Mouse (Mus musculus): ENCODE results near the gene 1110004F10Rik. TPM values are rescaled to one million over a fixed set of nuclear protein-coding genes. Genes with fewer than 3 reads are reported as not detected.

1110004F10Rik gene
- polyA plus RNA-seq, 1 experiment, result 50.4 TPM

GRCm38 (mm10) chr7:116132078-116132477 is 92.9 kb downstream of the 1110004F10Rik start:
- DNase-seq, result peak; percentile 64
- 7% methylated on average over 5 of the region's 5 CpGs for WGBS
- TF ChIP-seq POLR2A (IDR thresholded peaks at IDR 0.05; ENCODE audit: borderline replicate concordance, extremely low read depth, low read depth, low read length) (no peak), CTCF (IDR thresholded peaks at IDR 0.05; ENCODE audit: insufficient read depth, low read length) (peak; percentile 89)
- no peaks in the 10 kb centered on the region for H3K4me1 ChIP-seq (ENCODE audit: control insufficient read depth, insufficient read depth, low read length)
- no peak overlapping the region for H3K4me3 ChIP-seq (replicated peaks; ENCODE audit: extremely low read depth, low read depth, low read length)

- H3K4me3 ChIP-seq (replicated peaks; ENCODE audit: extremely low read depth, low read depth, low read length), result no peak overlapping the region
- no peak for DNase-seq
- H3K4me1 ChIP-seq (ENCODE audit: control insufficient read depth, insufficient read depth, low read length), result no peaks in the 10 kb centered on the region
- TF ChIP-seq CTCF (IDR thresholded peaks at IDR 0.05; ENCODE audit: insufficient read depth, low read length), result no peak
- TF ChIP-seq POLR2A (IDR thresholded peaks at IDR 0.05; ENCODE audit: borderline replicate concordance, extremely low read depth, low read depth, low read length), result no peak
- 74% methylated on average over 31 of the region's 31 CpGs for WGBS
Measured at GRCm38 (mm10) chr7:116134413-116135292, 95.5 kb downstream of the 1110004F10Rik start.

- H3K4me3 ChIP-seq (replicated peaks; ENCODE audit: extremely low read depth, low read depth, low read length), result no peak overlapping the region
- TF ChIP-seq CTCF (IDR thresholded peaks at IDR 0.05; ENCODE audit: insufficient read depth, low read length), result no peak
- TF ChIP-seq POLR2A (IDR thresholded peaks at IDR 0.05; ENCODE audit: borderline replicate concordance, extremely low read depth, low read depth, low read length), result no peak
- DNase-seq, result no peak
- no peaks in the 10 kb centered on the region for H3K4me1 ChIP-seq (ENCODE audit: control insufficient read depth, insufficient read depth, low read length)
- 72% methylated on average over 12 of the region's 12 CpGs for WGBS
Measured at GRCm38 (mm10) chr7:116137149-116137548, 98.0 kb downstream of the 1110004F10Rik start.

- DNase-seq, result no peak
- 62% methylated on average over 3 of the region's 3 CpGs for WGBS
- H3K4me1 ChIP-seq (ENCODE audit: control insufficient read depth, insufficient read depth, low read length), result no peaks in the 10 kb centered on the region
- no peak for TF ChIP-seq CTCF (IDR thresholded peaks at IDR 0.05; ENCODE audit: insufficient read depth, low read length)
- TF ChIP-seq POLR2A (IDR thresholded peaks at IDR 0.05; ENCODE audit: borderline replicate concordance, extremely low read depth, low read depth, low read length), result no peak
- no peak overlapping the region for H3K4me3 ChIP-seq (replicated peaks; ENCODE audit: extremely low read depth, low read depth, low read length)
Measured at GRCm38 (mm10) chr7:116137671-116138070, 98.5 kb downstream of the 1110004F10Rik start.

- 90% methylated on average over 6 of the region's 6 CpGs for WGBS
- Histone ChIP-seq H3K4me1 (ENCODE audit: control insufficient read depth, insufficient read depth, low read length) (no peaks in the 10 kb centered on the region), H3K4me3 (replicated peaks; ENCODE audit: extremely low read depth, low read depth, low read length) (no peak overlapping the region)
- no peak for TF ChIP-seq POLR2A (IDR thresholded peaks at IDR 0.05; ENCODE audit: borderline replicate concordance, extremely low read depth, low read depth, low read length)
- no peak for TF ChIP-seq CTCF (IDR thresholded peaks at IDR 0.05; ENCODE audit: insufficient read depth, low read length)
- DNase-seq, result no peak
Measured at GRCm38 (mm10) chr7:116145030-116145429, 105.8 kb downstream of the 1110004F10Rik start.

- Histone ChIP-seq H3K4me1 (ENCODE audit: control insufficient read depth, insufficient read depth, low read length) (no peaks in the 10 kb centered on the region), H3K4me3 (replicated peaks; ENCODE audit: extremely low read depth, low read depth, low read length) (no peak overlapping the region)
- TF ChIP-seq CTCF (IDR thresholded peaks at IDR 0.05; ENCODE audit: insufficient read depth, low read length) (no peak), POLR2A (IDR thresholded peaks at IDR 0.05; ENCODE audit: borderline replicate concordance, extremely low read depth, low read depth, low read length) (no peak)
- DNase-seq, result no peak
- 94% methylated on average over 2 of the region's 2 CpGs for WGBS
Measured at GRCm38 (mm10) chr7:116147114-116147513, 107.9 kb downstream of the 1110004F10Rik start.

- 62% methylated on average over 4 of the region's 4 CpGs for WGBS
- TF ChIP-seq POLR2A (IDR thresholded peaks at IDR 0.05; ENCODE audit: borderline replicate concordance, extremely low read depth, low read depth, low read length) (no peak), CTCF (IDR thresholded peaks at IDR 0.05; ENCODE audit: insufficient read depth, low read length) (no peak)
Measured at GRCm38 (mm10) chr7:116149568-116149967, 110.4 kb downstream of the 1110004F10Rik start.

GRCm38 (mm10) chr7:116153781-116154368 is 114.7 kb downstream of the 1110004F10Rik start:
- no peak for DNase-seq
- H3K4me1 ChIP-seq (ENCODE audit: control insufficient read depth, insufficient read depth, low read length), result no peaks in the 10 kb centered on the region
- H3K4me3 ChIP-seq (replicated peaks; ENCODE audit: extremely low read depth, low read depth, low read length), result no peak overlapping the region
- 46% methylated on average over 2 of the region's 2 CpGs for WGBS
- TF ChIP-seq POLR2A (IDR thresholded peaks at IDR 0.05; ENCODE audit: borderline replicate concordance, extremely low read depth, low read depth, low read length), result no peak
- no peak for TF ChIP-seq CTCF (IDR thresholded peaks at IDR 0.05; ENCODE audit: insufficient read depth, low read length)

More at GRCm38 (mm10) chr7:116149568-116149967, 110.4 kb downstream of the 1110004F10Rik start:
- DNase-seq, result no peak
- Histone ChIP-seq H3K4me3 (replicated peaks; ENCODE audit: extremely low read depth, low read depth, low read length) (no peak overlapping the region), H3K4me1 (ENCODE audit: control insufficient read depth, insufficient read depth, low read length) (no peaks in the 10 kb centered on the region)

Other genes starting within 250 kb of the 1110004F10Rik start
- 3.3 and 3.9 TPM in 2 replicates for gene Sox6, start 601 bp upstream of the 1110004F10Rik start, polyA plus RNA-seq (2012; rRNA removed)
- gene Gm4353, start 45.2 kb downstream of the 1110004F10Rik start, polyA plus RNA-seq (2012; rRNA removed), result 0.16 and 0.33 TPM in 2 replicates